Mouse (Mus musculus) myocyte (in vitro differentiated cells): ENCODE measurements around the gene 4930524B15Rik. TPM values are rescaled to one million over a fixed set of nuclear protein-coding genes. Genes with fewer than 3 reads are reported as not detected.
"Not testable (repeated sequence)": the region's sequence is repeated elsewhere in the genome, so short reads cannot be mapped to it uniquely, and the experiment has no call there.

Experiments
- H3K27me3 ChIP-seq: one replicate; pipeline ENCODE4 v1.6.1; 2011; ENCODE audit not compliant: control insufficient read depth, insufficient read depth, insufficient read length
- H3K36me3 ChIP-seq: one replicate; pipeline ENCODE4 v1.6.1; 2011; ENCODE audit not compliant: control insufficient read depth, insufficient read depth
- H3K4me2 ChIP-seq: one replicate; pipeline ENCODE4 v1.6.1; 2011; ENCODE audit warnings: low read depth, control low read depth
- H3K4me3 ChIP-seq: one replicate; pipeline ENCODE4 v1.5.1; 2011; ENCODE audit warnings: mild to moderate bottlenecking, control low read depth, moderate library complexity
- H3K79me2 ChIP-seq: one replicate; pipeline ENCODE4 v1.6.1; 2011; ENCODE audit not compliant: control insufficient read depth, insufficient read depth
- H3ac ChIP-seq: one replicate; pipeline ENCODE4 v1.6.1; 2011; ENCODE audit not compliant: control insufficient read depth, insufficient read length
- CEBPB ChIP-seq: IDR thresholded peaks from 2 replicates; pipeline ENCODE4 v1.6.1; 2011; ENCODE audit warnings: mild to moderate bottlenecking, moderate library complexity; ENCODE audit not compliant: poor library complexity, insufficient read depth, severe bottlenecking
- E2F4 ChIP-seq: IDR thresholded peaks from one replicate; pipeline ENCODE4 v1.6.1; 2011; ENCODE audit warnings: mild to moderate bottlenecking, control low read depth, moderate library complexity; ENCODE audit not compliant: insufficient read depth
- MAX ChIP-seq: IDR thresholded peaks from one replicate; pipeline ENCODE4 v1.6.1; 2011; ENCODE audit warnings: low read depth, mild to moderate bottlenecking, control low read depth
- MYOD1 ChIP-seq, 3 experiments: IDR thresholded peaks; one replicate each; pipeline ENCODE4 v1.6.1; 2011; ENCODE audit warnings: control low read depth in 2 of 3, low read depth in 2 of 3, mild to moderate bottlenecking in 2 of 3, moderate library complexity in 1 of 3; ENCODE audit not compliant: insufficient read length in 2 of 3, control insufficient read depth in 1 of 3
- MYOG ChIP-seq, 3 experiments: IDR thresholded peaks; one replicate each; pipeline ENCODE4 v1.6.1; 2011; ENCODE audit warnings: control low read depth in 2 of 3, low read depth in 2 of 3, mild to moderate bottlenecking in 2 of 3; ENCODE audit not compliant: insufficient read length in 2 of 3, control insufficient read depth in 1 of 3, insufficient read depth in 1 of 3
- POLR2A ChIP-seq: IDR thresholded peaks from one replicate; pipeline ENCODE4 v1.6.1; 2011; ENCODE audit warnings: low read depth, mild to moderate bottlenecking, control low read depth, moderate library complexity; ENCODE audit not compliant: insufficient read length
- POLR2AphosphoS2 ChIP-seq: IDR thresholded peaks from one replicate; pipeline ENCODE4 v1.6.1; 2011; ENCODE audit warnings: low read depth, control low read depth; ENCODE audit not compliant: insufficient read length
- REST ChIP-seq: IDR thresholded peaks from one replicate; pipeline ENCODE4 v1.6.1; 2011; ENCODE audit warnings: mild to moderate bottlenecking, control low read depth, moderate library complexity; ENCODE audit not compliant: insufficient read depth, insufficient read length
- SRF ChIP-seq: IDR thresholded peaks from one replicate; pipeline ENCODE4 v1.6.1; 2011; ENCODE audit warnings: low read depth; ENCODE audit not compliant: control insufficient read depth, insufficient read length
- TCF12 ChIP-seq: IDR thresholded peaks from one replicate; pipeline ENCODE4 v1.6.1; 2011; ENCODE audit warnings: mild to moderate bottlenecking, control low read depth; ENCODE audit not compliant: poor library complexity, insufficient read depth, severe bottlenecking
- TCF3 ChIP-seq: IDR thresholded peaks from one replicate; pipeline ENCODE4 v1.6.1; 2011; ENCODE audit warnings: low read depth, control low read depth; ENCODE audit not compliant: insufficient read length
- USF1 ChIP-seq: IDR thresholded peaks from one replicate; pipeline ENCODE4 v1.6.1; 2011; ENCODE audit warnings: low read depth, mild to moderate bottlenecking, control low read depth, moderate library complexity
- polyA plus RNA-seq: library from polyadenylated mRNA; unstranded; fragments of >200 nt; fragmentation: generic; extraction: Trizol; gene quantifications from one replicate; pipeline ENCODE4 v1.2.1, GENCODE M21; 2012; ENCODE audit warnings: missing spikeins

Gene 4930524B15Rik
- polyA plus RNA-seq, 1 experiment = not detected

GRCm38 (mm10) chr11:31974826-31975225 lies 9.4 kb downstream of the 4930524B15Rik start:
- no peak overlapping the region for H3K4me2 ChIP-seq
- H3K27me3 ChIP-seq = no peaks in the 10 kb centered on the region
- no peak for TF ChIP-seq MAX
- no peak for TF ChIP-seq TCF3
- no peak for TF ChIP-seq TCF12
- TF ChIP-seq MYOD1 (IDR thresholded peaks at IDR 0.05; ENCODE audit: control insufficient read depth in 1 of 3, insufficient read length in 2 of 3, low read depth in 2 of 3) = no peak
- no peak for TF ChIP-seq REST
- TF ChIP-seq SRF = no peak
- TF ChIP-seq POLR2AphosphoS2 = no peak
- no peak for TF ChIP-seq POLR2A
- no peak for TF ChIP-seq USF1
- TF ChIP-seq MYOG (IDR thresholded peaks at IDR 0.05; ENCODE audit: control insufficient read depth in 1 of 3, insufficient read depth in 1 of 3, insufficient read length in 2 of 3, low read depth in 2 of 3) = no peak
- TF ChIP-seq CEBPB = no peak
- TF ChIP-seq E2F4 = no peak
- H3K79me2 ChIP-seq = no peaks in the 10 kb centered on the region
- H3K36me3 ChIP-seq = no peaks in the 10 kb centered on the region
- H3ac ChIP-seq = no peak overlapping the region
- H3K4me3 ChIP-seq = no peak overlapping the region

- no peak overlapping the region for H3K4me2 ChIP-seq
- no peak overlapping the region for H3K4me3 ChIP-seq
- no peaks in the 10 kb centered on the region for H3K27me3 ChIP-seq
- H3K36me3 ChIP-seq = no peaks in the 10 kb centered on the region
- H3ac ChIP-seq = no peak overlapping the region
- TF ChIP-seq E2F4 (no peak), USF1 (no peak), TCF12 (no peak), POLR2AphosphoS2 (no peak), CEBPB (no peak), SRF (no peak), REST (no peak), MYOD1 (IDR thresholded peaks at IDR 0.05; ENCODE audit: control insufficient read depth in 1 of 3, insufficient read length in 2 of 3, low read depth in 2 of 3) (no peak), MAX (no peak), TCF3 (no peak), POLR2A (no peak), MYOG (IDR thresholded peaks at IDR 0.05; ENCODE audit: control insufficient read depth in 1 of 3, insufficient read depth in 1 of 3, insufficient read length in 2 of 3, low read depth in 2 of 3) (no peak)
- H3K79me2 ChIP-seq = no peaks in the 10 kb centered on the region
Observed at GRCm38 (mm10) chr11:31975678-31976077, 10.3 kb downstream of the 4930524B15Rik start.

GRCm38 (mm10) chr11:31976137-31976536 lies 10.7 kb downstream of the 4930524B15Rik start:
- no peaks in the 10 kb centered on the region for H3K27me3 ChIP-seq
- H3K79me2 ChIP-seq = no peaks in the 10 kb centered on the region
- H3ac ChIP-seq = no peak overlapping the region
- H3K4me3 ChIP-seq = no peak overlapping the region
- no peaks in the 10 kb centered on the region for H3K36me3 ChIP-seq
- H3K4me2 ChIP-seq = no peak overlapping the region
- TF ChIP-seq CEBPB = no peak

GRCm38 (mm10) chr11:31980089-31980488 lies 14.7 kb downstream of the 4930524B15Rik start:
- not testable (repeated sequence) for H3K36me3 ChIP-seq, H3K79me2 ChIP-seq

GRCm38 (mm10) chr11:31981830-31982229 lies 16.4 kb downstream of the 4930524B15Rik start:
- H3K4me3 ChIP-seq = no peak overlapping the region
- H3ac ChIP-seq = no peak overlapping the region
- TF ChIP-seq TCF3 (no peak), TCF12 (no peak), POLR2AphosphoS2 (no peak), MAX (no peak), MYOG (IDR thresholded peaks at IDR 0.05; ENCODE audit: control insufficient read depth in 1 of 3, insufficient read depth in 1 of 3, insufficient read length in 2 of 3, low read depth in 2 of 3) (no peak), REST (no peak), CEBPB (no peak), USF1 (no peak), SRF (no peak), POLR2A (no peak), MYOD1 (IDR thresholded peaks at IDR 0.05; ENCODE audit: control insufficient read depth in 1 of 3, insufficient read length in 2 of 3, low read depth in 2 of 3) (no peak), E2F4 (no peak)
- no peaks in the 10 kb centered on the region for H3K79me2 ChIP-seq
- H3K27me3 ChIP-seq = no peaks in the 10 kb centered on the region
- no peaks in the 10 kb centered on the region for H3K36me3 ChIP-seq
- H3K4me2 ChIP-seq = no peak overlapping the region

More at GRCm38 (mm10) chr11:31980089-31980488, 14.7 kb downstream of the 4930524B15Rik start:
- not testable (repeated sequence) for H3K4me2 ChIP-seq, H3K4me3 ChIP-seq, H3K27me3 ChIP-seq, H3ac ChIP-seq

- H3ac ChIP-seq, H3K4me2 ChIP-seq, H3K79me2 ChIP-seq, H3K36me3 ChIP-seq, H3K27me3 ChIP-seq, H3K4me3 ChIP-seq: not testable (repeated sequence)
Observed at GRCm38 (mm10) chr11:31982247-31982943, 17.0 kb downstream of the 4930524B15Rik start.
